Mouse (Mus musculus) forebrain, embryonic 15.5 days (tissue): Measurements from ENCODE around the gene Gm21852. TPM values are rescaled to one million over a fixed set of nuclear protein-coding genes. Genes with fewer than 3 reads are reported as not detected.
"Not testable (repeated sequence)": the region's sequence is repeated elsewhere in the genome, so short reads cannot be mapped to it uniquely, and the experiment has no call there.

Experiments
- ATAC-seq: fragments of 200-750 bp; cut with Nextera tagmentation; replicated peaks from 2 replicates; pipeline ENCODE4 v1.8.0; 2017; ENCODE audit warnings: mild to moderate bottlenecking, moderate TSS enrichment, moderate library complexity
- H3K27ac ChIP-seq: fragments of 300-500 bp; sonication (generic); replicated peaks from 2 replicates; pipeline ENCODE4 v1.5.1; 2015; ENCODE audit warnings: mild to moderate bottlenecking, inconsistent platforms
- H3K27me3 ChIP-seq: fragments of 300-500 bp; sonication (generic); 2 replicates; pipeline ENCODE4 v1.6.1; 2015; ENCODE audit warnings: inconsistent platforms
- H3K36me3 ChIP-seq: fragments of 300-500 bp; sonication (generic); 2 replicates; pipeline ENCODE4 v1.6.1; 2015; ENCODE audit warnings: mild to moderate bottlenecking, inconsistent platforms
- H3K4me1 ChIP-seq: fragments of 300-500 bp; sonication (generic); 2 replicates; pipeline ENCODE4 v1.6.1; 2015; ENCODE audit warnings: inconsistent platforms
- H3K4me2 ChIP-seq: fragments of 300-500 bp; sonication (generic); replicated peaks from 2 replicates; pipeline ENCODE4 v1.6.1; 2015; ENCODE audit warnings: mild to moderate bottlenecking, inconsistent platforms
- H3K4me3 ChIP-seq: fragments of 300-500 bp; sonication (generic); 2 replicates; pipeline ENCODE4 v1.5.1; 2015; ENCODE audit warnings: mild to moderate bottlenecking, inconsistent platforms
- H3K9ac ChIP-seq: fragments of 300-500 bp; sonication (generic); replicated peaks from 2 replicates; pipeline ENCODE4 v1.6.1; 2015; ENCODE audit warnings: mild to moderate bottlenecking, inconsistent platforms
- H3K9me3 ChIP-seq: fragments of 300-500 bp; sonication (generic); 2 replicates; pipeline ENCODE4 v1.6.1; 2016; ENCODE audit warnings: inconsistent platforms
- WGBS: fragments of 180-500 bp; shearing (Covaris S2); methylation state at CpG from one replicate; pipeline ENCODE4 v1.1.7; 2015; ENCODE audit warnings: mixed read lengths; 5-methylcytosine and 5-hydroxymethylcytosine counted together
- microRNA-seq: library from miRNA; unstranded; fragments of <30 nt; microRNA quantifications from one replicate; pipeline ENCODE4, GENCODE M21; 2016
- polyA plus RNA-seq: library from polyadenylated mRNA; unstranded; fragments of >200 nt; fragmentation: Nextera tagmentation; extraction: Ambion mirVana; gene quantifications from 2 replicates; pipeline ENCODE4 v1.2.1, GENCODE M21; 2015

Gm21852 gene
- polyA plus RNA-seq, result not detected in 2 replicates

DNA sequence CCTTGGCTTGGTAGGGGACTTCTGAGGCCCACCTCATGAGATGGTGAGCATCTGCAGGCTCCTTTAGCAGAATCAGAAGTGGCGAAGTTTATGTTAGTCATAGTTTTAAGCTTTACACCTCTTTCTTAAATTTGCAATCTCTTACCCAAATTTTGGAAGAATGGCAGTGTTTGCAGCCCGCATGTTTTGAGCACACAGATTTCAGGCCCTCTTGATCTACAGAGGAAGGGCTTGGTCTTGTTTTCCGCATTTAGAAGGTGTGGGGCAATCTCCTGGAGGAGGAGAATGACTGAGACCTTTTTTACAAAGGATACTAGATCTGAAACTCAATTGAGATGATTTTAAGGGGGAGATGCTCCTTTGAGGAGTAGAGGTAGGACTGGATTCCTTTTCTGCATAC, at the start of gene Gm21852:
Gm21852 (minus strand) TSS at position 101 of the 400 bp plus-strand sequence.
- H3K36me3 ChIP-seq, ATAC-seq, H3K9ac ChIP-seq, H3K27ac ChIP-seq, H3K27me3 ChIP-seq, H3K9me3 ChIP-seq, H3K4me1 ChIP-seq, H3K4me3 ChIP-seq, H3K4me2 ChIP-seq: not testable (repeated sequence)
- WGBS, result no CpG with 5 or more reads among the region's 3 CpGs

Small RNA genes within 50 kb of the gene (microRNA-seq; reads per million reads assigned to microRNA genes)
- gene Gm27466 (not detected), gene Gm28018 (not detected)

Other genes starting within 250 kb of the Gm21852 start
- not detected in 2 replicates for gene Gm21797, start 123.8 kb upstream of the Gm21852 start, polyA plus RNA-seq
- gene Gm20795, start 152.9 kb upstream of the Gm21852 start, polyA plus RNA-seq, result not detected in 2 replicates